Mouse (Mus musculus) kidney, adult 11 months (tissue): ENCODE data around the gene Vangl1.
A peak's percentile ranks its signal among the peaks of the same experiment; 100 is the strongest.

Experiments
- DNase-seq: peaks from one replicate; pipeline ENCODE4 v3.0.0; 2022

The Vangl1 gene

DNA sequence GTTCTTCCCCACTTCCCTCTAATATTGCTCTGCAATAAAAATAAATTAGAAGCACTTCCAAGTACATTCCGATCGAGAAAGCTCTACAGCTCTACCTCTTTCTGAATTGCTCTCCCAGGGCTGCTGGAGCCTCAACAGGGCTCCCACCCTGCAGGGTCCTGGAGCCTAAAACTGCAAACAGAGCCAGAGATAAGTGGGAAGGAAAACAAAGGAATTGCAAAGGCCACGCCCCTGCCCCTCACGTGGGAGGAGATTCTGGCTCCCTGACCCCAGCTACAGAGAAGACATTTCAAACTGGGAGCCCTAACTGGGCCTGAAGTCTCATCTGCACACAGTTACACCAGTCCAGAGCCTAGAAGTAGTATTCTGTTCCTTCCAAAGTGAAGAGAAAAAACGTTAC, 6.7 kb downstream of the Vangl1 start:
- no peak for DNase-seq

DNA sequence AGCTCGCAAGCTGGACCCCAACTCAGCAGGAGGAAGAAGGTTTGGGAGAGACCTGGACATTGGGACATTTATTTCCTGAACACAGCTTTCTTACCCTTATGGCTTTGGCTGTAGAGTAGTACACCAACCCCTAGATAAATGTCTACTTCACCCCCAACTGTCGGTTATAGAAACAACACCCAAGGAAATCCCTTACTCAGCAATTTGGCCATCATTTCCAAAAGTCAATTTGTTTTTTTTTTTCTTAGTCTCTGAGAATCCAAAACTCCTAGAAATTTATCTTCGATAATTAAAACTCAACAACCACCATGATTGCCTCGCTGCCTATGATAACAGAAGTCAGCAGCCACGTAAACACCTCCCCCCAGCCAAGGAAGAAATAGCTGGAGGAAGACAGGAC, 7.3 kb downstream of the Vangl1 start:
- DNase-seq = no peak

DNA sequence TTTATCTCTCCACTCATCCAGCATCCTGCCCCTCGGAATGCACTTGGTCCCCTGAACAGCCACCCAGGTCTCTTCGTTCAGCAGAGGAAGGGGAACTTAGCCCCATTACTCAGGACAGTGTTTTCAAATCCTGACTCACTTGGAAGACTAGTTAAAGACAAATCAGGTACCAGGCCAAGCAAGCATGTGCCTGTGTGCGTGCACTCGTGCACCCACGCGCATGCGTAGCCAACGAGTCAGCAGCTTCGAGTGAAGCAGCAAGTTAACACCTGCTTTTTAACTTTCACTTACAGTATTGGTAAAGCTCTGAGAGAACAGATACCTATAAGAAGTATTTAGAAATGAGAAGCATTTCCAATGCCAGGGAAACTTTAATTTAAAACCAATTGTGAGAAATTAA, 8.3 kb downstream of the Vangl1 start:
- DNase-seq = no peak

DNA sequence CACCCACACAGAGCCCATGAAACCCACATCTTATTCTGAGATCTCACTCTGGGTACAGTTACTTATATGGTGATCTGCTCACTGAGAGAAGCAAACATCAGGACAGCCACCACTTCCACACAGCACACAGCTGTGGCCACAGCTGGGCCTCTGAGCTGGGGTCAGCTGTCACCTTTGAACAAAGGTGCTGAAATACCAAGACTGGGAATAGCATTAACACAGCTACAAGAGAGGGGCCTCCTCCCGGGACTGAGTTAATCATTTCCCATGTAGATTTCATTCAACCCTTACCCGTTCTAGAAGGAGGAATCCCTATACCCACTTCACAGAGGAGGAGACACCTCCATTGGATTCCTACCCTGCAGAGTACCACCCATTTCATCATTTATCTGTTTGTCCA, 8.7 kb downstream of the Vangl1 start:
- DNase-seq = no peak

DNA sequence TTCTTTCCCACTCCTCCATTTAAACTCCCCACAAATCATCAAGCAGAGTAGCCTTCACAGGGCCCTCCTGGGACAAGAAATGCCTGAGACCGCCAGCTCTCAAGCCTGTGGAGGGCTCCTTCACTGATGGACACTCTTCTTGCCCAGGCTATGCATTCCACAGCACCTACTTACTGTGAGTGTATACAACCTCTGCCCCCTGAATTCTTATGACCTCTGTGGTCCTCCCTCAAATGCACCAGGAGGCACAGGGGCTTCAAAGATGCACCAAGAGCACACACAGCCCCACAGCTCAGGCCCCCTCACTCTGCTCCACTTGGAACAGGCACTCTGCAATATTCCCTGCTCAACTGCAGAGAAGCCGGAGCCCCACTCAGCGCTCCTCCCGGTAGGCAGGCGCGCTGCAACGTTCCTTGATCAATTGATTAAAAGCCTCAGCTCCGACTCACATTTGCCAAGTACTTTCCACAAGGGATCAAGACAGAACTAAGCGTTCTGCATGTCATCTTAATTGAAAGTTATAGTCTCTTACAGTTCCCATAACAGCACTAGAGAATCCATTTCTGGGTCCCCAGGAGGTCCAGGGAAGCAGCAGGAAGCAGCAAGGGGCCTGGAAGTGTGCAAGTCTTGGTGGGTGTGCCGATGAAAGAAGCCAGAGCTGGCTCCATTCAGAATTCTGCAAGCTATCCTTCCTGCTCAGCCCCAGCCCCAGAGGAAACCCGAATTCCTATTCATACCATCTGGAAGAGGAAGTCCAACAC, 10.0 kb downstream of the Vangl1 start:
- DNase-seq = no peak

DNA sequence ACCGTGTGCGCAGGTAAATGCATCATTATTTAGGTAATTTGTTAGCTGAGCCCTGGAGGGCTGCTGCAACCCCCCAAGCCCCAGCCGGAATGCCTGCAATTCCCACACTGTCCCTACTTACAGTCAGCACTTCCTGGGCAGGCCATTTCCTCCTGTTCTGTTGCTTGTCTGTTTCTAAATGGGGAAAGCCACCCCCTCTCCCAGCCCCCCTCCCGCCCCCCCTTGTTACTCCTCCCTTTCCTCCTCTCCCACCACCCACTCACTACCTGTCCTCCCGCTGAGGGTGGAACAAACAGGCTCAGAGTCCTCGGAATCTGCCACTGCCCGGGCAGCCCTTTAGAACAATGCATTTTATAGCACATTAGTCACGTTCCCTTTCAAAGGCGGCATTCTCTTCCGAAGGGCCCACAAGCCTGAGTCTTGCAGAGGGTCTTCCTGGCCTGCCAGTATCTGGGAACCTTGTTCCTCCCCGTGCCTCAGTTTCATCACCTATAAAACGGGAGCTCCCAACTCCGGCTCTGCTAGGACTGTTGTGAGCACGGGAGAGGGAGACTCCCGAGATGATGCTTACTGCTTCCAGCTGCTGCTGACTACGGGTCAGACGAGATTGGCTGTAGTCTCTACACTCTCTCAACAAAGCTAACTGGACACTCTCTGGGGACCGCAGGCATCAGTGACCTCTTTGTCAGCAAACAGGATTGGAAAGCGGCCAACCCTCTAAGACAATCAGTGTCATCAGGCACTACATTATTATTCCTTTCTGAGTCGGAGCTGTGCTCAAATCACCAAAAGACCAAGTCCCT, 10.8 kb downstream of the Vangl1 start:
- no peak for DNase-seq

DNA sequence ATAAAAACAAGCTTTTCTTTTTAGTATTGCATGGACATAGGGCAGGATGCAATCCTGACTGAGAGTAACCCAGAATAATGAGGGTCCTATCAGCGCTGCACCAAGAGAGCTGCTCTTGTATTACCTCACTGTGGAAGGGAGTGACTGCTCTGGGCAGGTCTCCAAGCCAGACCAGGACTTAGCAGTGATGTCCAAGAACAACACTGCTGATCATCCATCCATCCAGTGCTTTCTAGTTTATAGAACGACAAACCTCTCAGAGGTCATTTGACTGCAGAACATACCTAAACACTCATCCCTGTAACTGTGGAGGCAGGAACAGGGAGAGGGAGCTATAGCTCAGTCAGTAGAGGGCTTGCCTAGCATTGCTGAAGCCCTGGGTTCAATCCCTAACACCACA, 11.9 kb downstream of the Vangl1 start:
- DNase-seq = peak; percentile 39

DNA sequence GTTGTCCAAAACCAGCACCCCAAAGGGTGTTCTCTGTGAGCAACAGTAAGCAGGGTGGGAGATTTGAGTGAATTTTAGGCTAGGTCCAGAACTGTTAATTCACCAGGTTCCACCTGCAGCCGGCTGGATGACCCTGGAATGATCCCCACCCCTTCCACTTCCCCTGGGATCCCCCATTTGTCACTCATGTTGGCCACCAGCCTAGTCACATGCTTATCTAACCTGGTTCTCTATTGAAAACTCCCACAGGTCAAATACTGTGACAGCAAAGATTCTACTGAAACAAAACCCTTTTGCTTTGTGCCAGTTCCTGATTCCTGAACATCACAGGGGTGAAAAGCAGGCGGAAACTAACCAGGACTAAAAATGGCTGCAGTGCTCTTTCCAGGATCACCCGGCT, 12.9 kb downstream of the Vangl1 start:
- no peak for DNase-seq

DNA sequence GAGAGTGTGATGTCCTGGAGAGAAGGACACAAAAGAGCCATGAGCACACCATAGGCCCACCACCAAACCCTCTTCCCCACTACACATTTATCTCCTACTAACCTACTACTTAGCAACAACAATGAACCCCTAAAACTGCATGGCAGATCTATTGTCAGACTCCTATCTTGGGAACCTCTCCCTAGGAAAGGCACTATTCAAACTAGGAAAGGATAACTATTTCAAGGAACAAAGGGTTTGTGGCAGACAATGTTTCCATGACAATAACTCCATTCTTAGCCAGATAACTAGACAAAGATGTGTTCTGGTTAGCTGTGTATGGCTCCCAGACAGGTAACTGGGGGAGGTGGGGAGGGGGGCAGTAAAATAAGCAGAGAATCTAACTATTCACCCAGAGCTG, 13.9 kb downstream of the Vangl1 start:
- no peak for DNase-seq

DNA sequence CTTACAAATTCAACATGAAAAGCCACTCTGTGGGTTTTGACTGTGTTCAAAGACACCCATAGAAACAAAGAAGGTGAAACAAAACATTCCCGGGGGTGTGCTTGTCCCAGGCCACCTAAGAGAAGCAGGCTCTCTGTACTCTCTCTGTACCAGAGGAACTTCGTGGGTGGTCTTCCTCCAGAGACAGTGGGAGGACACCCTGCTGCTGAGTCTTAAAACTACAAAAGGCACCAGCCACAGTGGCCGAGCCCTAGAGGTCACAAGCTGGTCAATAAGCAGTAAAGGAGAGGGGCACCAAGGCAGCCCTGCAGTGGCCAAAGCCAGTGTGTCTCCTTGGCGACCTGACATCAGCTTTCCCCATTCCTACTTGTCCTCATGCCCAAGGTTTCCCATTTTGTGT, 14.5 kb downstream of the Vangl1 start:
- DNase-seq = no peak

DNA sequence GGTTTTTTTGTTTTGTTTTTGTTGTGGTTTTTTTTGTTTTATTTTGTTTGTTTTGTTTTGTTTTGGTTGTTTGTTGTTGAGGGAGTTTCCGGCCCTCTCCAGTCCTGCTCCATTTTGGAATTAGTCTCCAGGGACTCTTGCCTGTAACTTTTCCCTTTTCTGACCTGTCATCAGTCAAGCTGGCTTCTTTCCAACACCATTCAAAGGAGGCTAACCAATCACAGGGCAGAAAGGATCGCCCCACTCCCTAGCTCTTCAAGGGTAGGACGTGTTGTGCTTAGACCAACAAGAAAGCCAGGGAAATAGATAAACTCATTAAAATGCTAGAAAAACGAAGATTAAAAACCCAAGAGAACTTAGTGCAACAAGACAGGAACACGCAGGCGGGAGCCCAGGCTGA, 15.5 kb downstream of the Vangl1 start:
- DNase-seq = no peak

DNA sequence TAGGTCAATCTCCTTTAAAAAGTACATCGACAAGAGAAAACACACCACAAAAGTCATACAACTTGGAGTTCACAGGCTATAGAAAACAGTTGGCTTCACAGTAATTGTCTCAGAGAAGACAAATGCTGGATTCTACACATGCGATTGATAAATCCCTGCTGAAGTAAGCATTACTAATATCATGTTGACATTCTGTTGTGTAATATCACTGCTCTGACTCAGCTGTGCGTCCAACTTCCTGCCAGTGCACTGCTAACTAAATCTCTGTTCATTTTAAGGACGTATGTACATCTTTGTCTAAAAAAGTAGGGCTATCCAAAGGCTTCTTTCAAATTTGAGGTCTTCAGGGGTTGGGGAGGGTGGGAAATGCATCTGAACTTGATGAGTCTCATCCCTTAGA, 17.1 kb downstream of the Vangl1 start:
- DNase-seq = no peak

DNA sequence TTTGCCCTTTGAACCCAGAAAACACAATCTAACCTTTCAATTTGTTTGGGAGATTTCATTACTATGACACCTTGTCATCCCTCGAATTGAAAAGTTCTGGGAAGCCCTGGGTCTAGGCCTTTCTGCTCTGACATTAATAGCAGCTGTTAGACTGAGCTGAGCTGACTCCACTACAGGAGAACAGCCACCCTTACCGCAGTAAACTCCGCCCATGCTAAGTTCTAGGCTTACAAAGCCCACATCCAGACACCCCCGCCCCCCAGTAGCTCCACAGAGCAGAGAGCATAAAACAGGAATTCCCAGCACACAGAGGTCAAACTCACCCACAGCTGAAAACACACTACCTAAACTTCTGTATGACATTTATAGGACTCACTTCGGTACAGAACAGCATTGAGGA, 19.8 kb downstream of the Vangl1 start:
- DNase-seq = no peak

DNA sequence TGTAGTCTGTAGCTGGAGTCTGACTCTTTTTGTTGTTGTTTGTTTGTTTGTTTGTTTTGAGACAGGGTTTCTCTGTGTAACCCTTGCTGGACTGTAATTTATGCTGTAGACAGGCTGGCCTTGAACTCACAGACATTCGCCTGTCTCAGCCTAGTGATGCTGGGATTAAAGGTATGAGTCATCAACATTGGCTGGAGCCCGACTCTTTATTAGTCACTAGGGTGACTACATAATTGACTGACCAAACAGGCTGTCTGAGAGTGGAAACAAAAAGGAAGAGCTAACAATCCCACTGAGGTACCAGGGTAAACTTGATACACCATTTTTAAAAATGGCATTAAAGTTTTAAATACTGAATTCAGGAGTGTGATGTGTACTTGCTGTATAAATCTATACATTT, 21.9 kb downstream of the Vangl1 start:
- no peak for DNase-seq

DNA sequence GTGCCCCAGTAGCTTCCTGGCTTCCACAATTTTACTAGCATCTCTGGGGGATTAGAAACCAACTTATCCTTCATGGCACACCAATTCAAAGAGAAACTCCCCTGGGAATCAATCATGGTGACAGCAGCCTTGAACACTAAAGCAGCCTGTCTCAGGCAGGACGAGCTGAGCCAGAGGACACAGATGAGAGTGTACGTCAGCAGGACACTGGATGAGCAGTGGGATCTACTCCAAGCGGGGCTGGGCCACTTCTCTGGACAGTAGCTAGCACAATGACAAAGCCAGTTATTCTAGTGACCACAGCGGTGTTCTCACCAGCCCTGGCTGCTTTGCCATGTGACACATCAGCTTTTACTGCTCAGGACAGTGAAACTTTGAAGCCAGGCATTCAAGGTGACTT, 23.3 kb downstream of the Vangl1 start:
- DNase-seq = no peak

DNA sequence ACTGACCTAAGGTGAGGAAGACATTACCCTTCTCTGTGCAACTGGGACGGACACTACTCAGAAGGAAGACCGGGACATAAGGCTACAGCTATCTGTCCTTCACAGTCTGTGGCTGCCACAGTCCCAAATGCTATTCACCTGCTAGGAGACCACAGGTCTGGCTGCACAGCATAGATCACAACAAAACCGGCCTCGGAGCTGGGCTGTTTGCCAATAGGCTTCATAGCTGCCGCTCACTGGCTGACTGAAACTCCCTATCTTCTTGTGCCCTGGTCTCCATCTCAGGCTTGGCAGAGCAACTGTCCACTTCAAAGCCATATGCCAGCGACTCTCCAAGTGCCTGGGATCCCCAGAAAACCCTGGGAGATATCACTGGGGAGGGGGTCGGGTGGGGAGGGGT, 23.7 kb downstream of the Vangl1 start:
- no peak for DNase-seq

DNA sequence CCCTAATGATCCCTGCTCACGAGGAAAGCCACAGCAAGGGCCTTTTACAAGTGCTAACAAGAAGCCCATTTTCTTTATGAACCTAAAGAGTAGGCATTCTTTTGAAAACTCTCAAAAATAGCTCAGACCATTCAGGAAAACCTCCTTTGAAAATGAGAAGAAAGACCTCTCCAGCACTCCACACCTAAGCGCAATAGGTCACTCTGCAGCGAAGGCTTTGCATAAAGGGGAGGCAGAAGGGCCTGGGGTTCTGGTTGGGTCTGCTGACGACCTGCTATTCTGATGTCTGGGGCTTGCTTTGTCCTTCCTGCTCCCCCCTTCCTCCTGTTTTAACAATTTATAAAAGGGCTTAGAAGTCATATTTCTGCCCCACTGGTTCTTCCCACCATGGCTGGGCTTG, 24.6 kb downstream of the Vangl1 start:
- no peak for DNase-seq

DNA sequence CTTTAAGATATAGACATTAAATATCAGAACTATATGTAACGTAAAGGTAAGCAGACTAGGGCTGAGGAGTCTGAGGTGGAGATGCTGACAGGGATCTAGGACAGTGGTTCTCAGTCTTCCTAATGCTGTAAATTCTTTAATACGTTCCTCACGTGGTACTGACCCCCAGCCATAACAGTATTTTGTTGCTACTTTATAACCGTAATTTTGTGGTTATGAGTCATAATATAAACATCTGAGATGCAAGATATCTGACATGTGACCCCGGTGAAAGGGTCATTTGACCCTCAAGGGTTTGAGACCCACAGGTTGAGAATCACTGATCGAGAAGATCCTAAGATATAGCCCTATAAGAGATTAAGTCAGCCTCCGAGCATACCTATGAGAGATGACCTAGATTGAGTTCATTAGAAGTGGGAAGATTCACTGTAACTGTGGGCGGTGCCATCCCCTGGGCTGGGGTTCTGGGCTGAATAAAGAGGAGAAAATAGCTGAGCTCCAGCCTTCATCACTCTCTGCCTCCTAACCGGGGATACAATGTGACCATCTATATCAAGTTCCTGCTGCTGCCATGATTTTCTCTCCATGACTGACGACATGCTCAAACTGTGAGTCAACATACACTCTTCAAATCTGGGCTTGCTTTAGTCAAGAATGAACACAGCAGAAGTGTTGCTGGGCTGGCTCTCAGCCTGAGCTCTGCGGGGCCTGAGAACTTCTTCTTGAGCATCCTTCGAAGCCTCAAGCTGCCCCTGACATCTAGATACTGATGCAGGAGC, 26.5 kb downstream of the Vangl1 start:
- DNase-seq = no peak

DNA sequence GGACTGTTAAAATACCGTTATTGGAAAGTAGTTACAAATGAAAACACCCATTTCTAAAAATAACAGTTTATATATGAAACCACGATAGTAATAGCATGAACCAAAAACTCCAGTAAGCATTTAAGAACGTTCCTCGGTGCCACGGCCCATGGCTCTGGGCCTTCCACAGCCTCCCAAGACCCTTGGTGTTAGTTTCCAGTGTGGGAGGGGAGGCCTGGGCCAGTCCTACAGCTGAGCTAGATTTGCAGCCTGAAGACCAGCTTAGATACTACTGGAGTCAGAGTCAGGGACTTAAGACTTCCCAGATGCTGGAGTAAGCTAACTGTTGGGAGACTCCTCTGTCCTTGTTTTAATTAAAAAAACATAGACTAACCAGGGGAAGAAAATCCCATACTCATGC, 28.4 kb downstream of the Vangl1 start:
- DNase-seq = no peak

DNA sequence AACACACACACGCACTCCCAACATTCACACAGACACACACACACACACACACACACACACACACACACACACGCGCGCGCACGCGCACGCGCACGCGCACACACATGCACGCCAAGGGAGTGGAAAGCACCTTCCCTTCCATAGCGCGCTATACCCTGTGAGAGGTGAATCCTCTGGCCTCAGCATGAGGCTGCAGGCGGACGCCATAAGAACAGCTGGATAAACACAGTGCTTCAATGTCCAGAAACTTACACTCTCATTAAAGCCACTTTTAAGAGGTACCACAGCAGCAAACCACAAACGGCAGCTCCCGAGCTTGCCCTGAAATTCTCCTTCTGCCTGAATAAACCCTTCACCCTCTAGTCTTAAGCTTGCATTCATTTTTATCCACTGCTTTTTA, 28.8 kb downstream of the Vangl1 start:
- DNase-seq = no peak

DNA sequence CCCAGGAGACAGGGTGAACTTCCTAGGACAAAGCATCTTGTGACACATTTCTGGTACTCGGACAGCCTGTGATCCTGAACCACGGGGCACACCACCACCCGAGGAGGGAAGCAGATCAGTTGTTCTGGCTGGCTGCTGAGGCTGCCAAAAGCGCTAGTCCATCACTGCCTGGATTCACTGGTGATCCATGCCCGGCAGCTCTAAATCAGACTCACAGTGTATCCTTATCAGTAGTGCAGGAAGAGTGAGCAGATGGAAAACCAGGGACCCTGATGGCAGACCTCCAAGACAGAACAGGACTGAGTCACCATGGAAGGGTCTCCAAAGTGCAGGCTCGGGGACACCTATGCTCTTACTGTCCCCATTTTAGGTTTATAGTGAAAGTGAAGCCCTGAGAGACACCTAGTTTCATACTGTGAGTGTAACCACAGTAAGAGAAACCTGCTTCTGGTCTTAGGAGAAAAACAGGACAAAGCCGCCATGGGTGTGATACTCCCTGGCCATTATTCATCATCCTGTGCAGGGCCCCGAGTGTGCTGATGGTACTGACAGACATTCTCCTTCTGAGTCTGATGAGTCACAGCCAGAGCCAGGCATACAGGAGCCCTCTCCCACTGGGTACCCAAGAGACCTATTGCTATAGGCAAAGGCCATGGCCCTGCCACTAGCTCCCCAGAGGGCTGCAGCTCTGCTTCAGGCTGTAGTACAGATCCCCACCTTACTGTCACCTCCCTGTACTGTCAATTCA, 30.2 kb downstream of the Vangl1 start:
- no peak for DNase-seq

DNA sequence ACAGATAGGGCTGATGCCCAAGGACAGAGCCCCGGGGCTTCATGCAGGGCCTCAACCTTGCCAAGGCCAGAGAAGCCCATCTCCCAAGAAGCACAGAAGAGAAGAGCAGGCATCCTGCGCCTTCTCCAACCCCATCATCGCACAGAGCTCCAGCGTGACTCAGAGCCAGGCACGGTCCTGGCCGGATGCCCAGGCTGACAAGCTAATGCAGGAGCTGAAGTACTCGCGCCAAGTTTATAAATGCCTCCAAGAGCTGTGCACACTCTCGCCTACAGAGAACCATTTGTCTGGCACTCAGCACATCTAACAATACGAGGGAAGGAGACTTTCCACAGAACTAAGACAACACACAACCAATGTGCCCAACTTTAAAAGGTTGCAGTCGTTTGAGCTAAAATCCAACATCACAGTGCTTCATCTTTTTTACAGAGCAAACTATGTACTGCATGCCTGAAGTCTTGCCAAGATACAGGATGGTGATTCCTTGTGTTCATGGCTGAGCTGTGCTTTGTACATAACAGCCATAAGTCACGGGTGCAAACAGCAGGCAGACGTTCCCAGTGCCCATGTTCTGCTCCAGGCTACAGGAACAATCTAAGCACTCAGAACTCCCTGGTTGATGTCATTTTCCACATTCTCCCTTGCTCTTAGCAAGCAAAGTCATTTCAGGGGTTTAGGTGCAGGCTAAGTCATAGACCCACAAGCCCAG, 35.1 kb downstream of the Vangl1 start:
- peak; percentile 79 for DNase-seq
